ENCODE assay signal across 9 mouse cellular contexts in genomic region chr16:37540776-37541175, GRCm38 (mm10). TPM values are rescaled to one million over a fixed set of nuclear protein-coding genes. Genes with fewer than 3 reads are reported as not detected.
A peak's percentile ranks its signal among the peaks of the same experiment; 100 is the strongest.
DNase-seq lines count a peak whose midpoint lies in the region; ATAC-seq and TF ChIP-seq lines count a peak whose summit lies in the region.
"Had no signal": no experiment of that assay in that cellular context is flagged by ENCODE, and none has a peak within 500 bp of the region (broad histone marks: within the 10 kb centered on the region; RNA-seq: fewer than 3 reads in every experiment).

No protein-coding gene starts in this region.

- no peaks in the 10 kb centered on the region for H3K27me3 ChIP-seq in liver, adult 2 months (ENCODE audit: control insufficient read depth, insufficient read depth, low read length)
- H3K27me3 ChIP-seq in embryonic facial prominence, embryonic 15.5 days: no peaks in the 10 kb centered on the region
- no peaks in the 10 kb centered on the region for H3K27me3 ChIP-seq in hindbrain, embryonic 13.5 days
- H3K27me3 ChIP-seq in midbrain, embryonic 14.5 days (ENCODE audit: control insufficient read depth, insufficient read depth, low read length): no peaks in the 10 kb centered on the region

- TF ChIP-seq CTCF in liver, adult 2 months (IDR thresholded peaks at IDR 0.05; ENCODE audit: low read depth, low read length): no peak
- TF ChIP-seq CTCF in layer of hippocampus, adult 2 months (conservative IDR thresholded peaks at IDR 0.05): no peak

- no peak for DNase-seq in liver, adult 2 months (ENCODE audit: extremely low read depth, low read depth, low spot score)
- no peak for DNase-seq in liver
- no peak for DNase-seq in midbrain, embryonic 14.5 days
- DNase-seq in layer of hippocampus, postnatal 25 days (ENCODE audit: extremely low spot score in 1 of 2, low spot score in 1 of 2): no peak
- DNase-seq in left cerebral cortex, postnatal 14 days (ENCODE audit: low spot score in 2 of 2): no peak
- no peak for DNase-seq in layer of hippocampus, adult 2 months (ENCODE audit: low spot score in 2 of 2)
- DNase-seq: kidney, postnatal 4 days had no signal

- no peaks in the 10 kb centered on the region for H3K9me3 ChIP-seq in embryonic facial prominence, embryonic 15.5 days (replicated peaks)
- no peaks in the 10 kb centered on the region for H3K9me3 ChIP-seq in hindbrain, embryonic 13.5 days
- H3K9me3 ChIP-seq in midbrain, embryonic 14.5 days (ENCODE audit: control insufficient read depth, low read length): no peaks in the 10 kb centered on the region

- H3K9ac ChIP-seq in liver, adult 2 months (ENCODE audit: low read depth, low read length): no peak overlapping the region
- no peak overlapping the region for H3K9ac ChIP-seq in embryonic facial prominence, embryonic 15.5 days
- H3K9ac ChIP-seq in hindbrain, embryonic 13.5 days: peak overlapping the region; percentile 80; the same call in 1 of the 2 replicates
- no peak overlapping the region for H3K9ac ChIP-seq in midbrain, embryonic 14.5 days (replicated peaks; ENCODE audit: low read length)

- peaks cover 8% of the 10 kb centered on the region for H3K36me3 ChIP-seq in liver, adult 2 months (ENCODE audit: control insufficient read depth, insufficient read depth, low read length)
- 0 out of 2 replicates have a peak, but pooled peaks cover 3% of the 10 kb centered on the region for H3K36me3 ChIP-seq in embryonic facial prominence, embryonic 15.5 days
- peaks cover 6% of the 10 kb centered on the region for H3K36me3 ChIP-seq in hindbrain, embryonic 13.5 days
- H3K36me3 ChIP-seq in midbrain, embryonic 14.5 days (ENCODE audit: control insufficient read depth, insufficient read depth, low read length): peaks cover 8% of the 10 kb centered on the region; the same call in 1 of the 2 replicates

- peak overlapping the region; percentile 95 for H3K27ac ChIP-seq in liver, adult 2 months (replicated peaks; ENCODE audit: insufficient read depth, low read depth, low read length)
- no peak overlapping the region for H3K27ac ChIP-seq in embryonic facial prominence, embryonic 15.5 days (replicated peaks)
- no peak overlapping the region for H3K27ac ChIP-seq in hindbrain, embryonic 13.5 days
- H3K27ac ChIP-seq in midbrain, embryonic 14.5 days (replicated peaks; ENCODE audit: low read depth, low read length): no peak overlapping the region
- no peak overlapping the region for H3K27ac ChIP-seq in layer of hippocampus, adult 2 months

- peaks cover 17% of the 10 kb centered on the region; the same call in 1 of the 2 replicates for H3K4me1 ChIP-seq in liver, adult 2 months (ENCODE audit: control insufficient read depth, insufficient read depth, low read length)
- peaks cover 15% of the 10 kb centered on the region for H3K4me1 ChIP-seq in embryonic facial prominence, embryonic 15.5 days
- H3K4me1 ChIP-seq in hindbrain, embryonic 13.5 days (replicated peaks): peaks cover 27% of the 10 kb centered on the region
- peaks cover 14% of the 10 kb centered on the region for H3K4me1 ChIP-seq in midbrain, embryonic 14.5 days (ENCODE audit: control insufficient read depth, insufficient read depth, low read length)

- no peaks in the 10 kb centered on the region; the same call in 1 of the 2 replicates for H3K79me2 ChIP-seq in liver, adult 2 months (ENCODE audit: control insufficient read depth, insufficient read depth, low read length)

- no peak overlapping the region for H3K4me3 ChIP-seq in liver, adult 2 months (ENCODE audit: insufficient read depth, low read depth, low read length)
- H3K4me3 ChIP-seq in embryonic facial prominence, embryonic 15.5 days (replicated peaks): peak overlapping the region; percentile 86
- H3K4me3 ChIP-seq in hindbrain, embryonic 13.5 days: peak overlapping the region; percentile 81; the same call in 1 of the 2 replicates
- 0 out of 2 replicates have a peak overlapping the region, but pooled peaks have one; percentile 88 for H3K4me3 ChIP-seq in midbrain, embryonic 14.5 days (replicated peaks; ENCODE audit: low read depth, low read length)
- H3K4me3 ChIP-seq in layer of hippocampus, adult 2 months: no peak overlapping the region; the same call in 1 of the 2 replicates

- WGBS in liver, adult 2 months: 77% methylated on average over 6 of the region's 6 CpGs
- WGBS in embryonic facial prominence, embryonic 15.5 days: 88% methylated on average over 6 of the region's 6 CpGs
- WGBS in hindbrain, embryonic 13.5 days: 90% methylated on average over 6 of the region's 6 CpGs
- WGBS in midbrain, embryonic 14.5 days: 86% methylated on average over 6 of the region's 6 CpGs

- no peak for TF ChIP-seq POLR2A in liver, adult 2 months (IDR thresholded peaks at IDR 0.05; ENCODE audit: extremely low read depth, insufficient read depth, low read length)

- peak overlapping the region; percentile 63 for H3K4me2 ChIP-seq in embryonic facial prominence, embryonic 15.5 days (replicated peaks)
- H3K4me2 ChIP-seq in hindbrain, embryonic 13.5 days: peak overlapping the region; percentile 58
- peak overlapping the region; percentile 68 for H3K4me2 ChIP-seq in midbrain, embryonic 14.5 days (ENCODE audit: low read length)

- intact Hi-C loops in left cerebral cortex, postnatal 14 days (cut with DNase I): no loop called here

- ATAC-seq in embryonic facial prominence, embryonic 15.5 days (ENCODE audit: insufficient number of reproducible peaks, low FRiP score, low TSS enrichment, low read depth): no peak
- no peak for ATAC-seq in hindbrain, embryonic 13.5 days (ENCODE audit: low FRiP score)
- ATAC-seq in midbrain, embryonic 14.5 days (ENCODE audit: low FRiP score, low TSS enrichment): no peak

RNA-seq across cellular contexts. Expression of gene Rabl3, which starts 1.1 kb away (rescaled TPM):
- 10.4 and 10.7 TPM in 2 replicates for total RNA-seq in liver, adult 2 months (2014; rRNA removed)
- polyA plus RNA-seq in liver, adult 2 months (2012; rRNA removed): 2.8 and 3.5 TPM in 2 replicates
- 19.0 and 19.6 TPM in 2 replicates for polyA plus RNA-seq in embryonic facial prominence, embryonic 15.5 days (2015; fragmentation: Nextera tagmentation; extraction: Ambion mirVana)
- polyA plus RNA-seq in hindbrain, embryonic 13.5 days (2015; fragmentation: Nextera tagmentation; extraction: Ambion mirVana): 20.5 and 22.9 TPM in 2 replicates
- polyA plus RNA-seq in midbrain, embryonic 14.5 days (2014; fragmentation: Nextera tagmentation; extraction: Ambion mirVana): 20.5 and 26.3 TPM in 2 replicates
- 1 to 10 TPM; 8.1 to 8.7 TPM for total RNA-seq in layer of hippocampus, postnatal 25 days (2021)
- 1 to 10 TPM; 8.1 to 9.4 TPM for total RNA-seq in left cerebral cortex, postnatal 14 days (2021)
- total RNA-seq in layer of hippocampus, adult 2 months (2021): 10 to 100 TPM; 10.2 to 11.2 TPM

RNA-seq across cellular contexts. Expression of gene Gtf2e1, which starts 1.2 kb away (rescaled TPM):
- total RNA-seq in liver, adult 2 months (2014; rRNA removed): 7.2 and 8.3 TPM in 2 replicates
- 5.0 and 5.5 TPM in 2 replicates for polyA plus RNA-seq in liver, adult 2 months (2012; rRNA removed)
- polyA plus RNA-seq in embryonic facial prominence, embryonic 15.5 days (2015; fragmentation: Nextera tagmentation; extraction: Ambion mirVana): 25.4 and 26.4 TPM in 2 replicates
- 33.6 and 33.7 TPM in 2 replicates for polyA plus RNA-seq in hindbrain, embryonic 13.5 days (2015; fragmentation: Nextera tagmentation; extraction: Ambion mirVana)
- polyA plus RNA-seq in midbrain, embryonic 14.5 days (2014; fragmentation: Nextera tagmentation; extraction: Ambion mirVana): 29.8 and 41.5 TPM in 2 replicates
- total RNA-seq in layer of hippocampus, postnatal 25 days (2021): 10 to 100 TPM; 17.2 to 18.8 TPM
- total RNA-seq in left cerebral cortex, postnatal 14 days (2021): 10 to 100 TPM; 15.1 TPM
- 10 to 100 TPM; 17.3 to 18.2 TPM for total RNA-seq in layer of hippocampus, adult 2 months (2021)

RNA-seq across cellular contexts. Expression of gene Hgd, which starts 39.2 kb away (rescaled TPM):
- total RNA-seq in liver, adult 2 months (2014; rRNA removed): 871 and 874 TPM in 2 replicates
- 457 and 554 TPM in 2 replicates for polyA plus RNA-seq in liver, adult 2 months (2012; rRNA removed)
- 0.18 TPM in 1 of 2 replicates, not detected in the other for polyA plus RNA-seq in embryonic facial prominence, embryonic 15.5 days (2015; fragmentation: Nextera tagmentation; extraction: Ambion mirVana)
- polyA plus RNA-seq in hindbrain, embryonic 13.5 days (2015; fragmentation: Nextera tagmentation; extraction: Ambion mirVana): 0.22 TPM in 1 of 2 replicates, not detected in the other
- 0.13 TPM in 1 of 2 replicates, not detected in the other for polyA plus RNA-seq in midbrain, embryonic 14.5 days (2014; fragmentation: Nextera tagmentation; extraction: Ambion mirVana)
- total RNA-seq in layer of hippocampus, postnatal 25 days (2021): not detected
- not detected for total RNA-seq in left cerebral cortex, postnatal 14 days (2021)
- total RNA-seq in layer of hippocampus, adult 2 months (2021): not detected

Comparison
In these comparisons a context has a peak if more than half of its experiments do, and no peak if none do; other contexts are left out.
1. H3K4me3 ChIP-seq: peak in embryonic facial prominence, embryonic 15.5 days (single experiment), hindbrain, embryonic 13.5 days (single experiment) and midbrain, embryonic 14.5 days (single experiment); none in liver, adult 2 months (single experiment) and layer of hippocampus, adult 2 months (single experiment).
2. RNA of gene Hgd, which starts 39.2 kb away (total RNA-seq): 871 to 874 TPM in liver, adult 2 months; not detected in layer of hippocampus, postnatal 25 days, not detected in left cerebral cortex, postnatal 14 days and not detected in layer of hippocampus, adult 2 months; every median in the first group is over 100 times any median in the second.
3. Peak in every context shown above with its lines, with median percentiles within 50 percentile points of each other: H3K4me2 ChIP-seq.